Mouse (Mus musculus): ENCODE results near the gene 1520401A03Rik. TPM values are rescaled to one million over a fixed set of nuclear protein-coding genes. Genes with fewer than 3 reads are reported as not detected.
"Not testable (repeated sequence)": the region's sequence is repeated elsewhere in the genome, so short reads cannot be mapped to it uniquely, and the experiment has no call there.

The 1520401A03Rik gene
- not detected for polyA plus RNA-seq (2017; shearing (Covaris generic))

GRCm38 (mm10) chr17:23722376-23723125, at the start of gene 1520401A03Rik:
1520401A03Rik (minus strand) TSS chr17:23722783.
- no peak for ATAC-seq

- ATAC-seq: not testable (repeated sequence)
These were observed 49.6 kb upstream of the 1520401A03Rik start for GRCm38 (mm10) chr17:23772219-23772556.

- ATAC-seq: peak; percentile 99
These were observed 49.0 kb upstream of the 1520401A03Rik start, which contains the start of gene Flywch1 for GRCm38 (mm10) chr17:23771284-23772218. Flywch1 (minus strand) TSS chr17:23771602.

GRCm38 (mm10) chr17:23770896-23771283, 48.3 kb upstream of the 1520401A03Rik start:
- ATAC-seq: no peak

GRCm38 (mm10) chr17:23770493-23770892, 47.9 kb upstream of the 1520401A03Rik start:
- ATAC-seq: no peak

- no peak for ATAC-seq
These were observed 40.4 kb upstream of the 1520401A03Rik start for GRCm38 (mm10) chr17:23762976-23763375.

- ATAC-seq: no peak
These were observed 38.6 kb upstream of the 1520401A03Rik start for GRCm38 (mm10) chr17:23761155-23761554.

- ATAC-seq: no peak
These were observed 37.6 kb upstream of the 1520401A03Rik start for GRCm38 (mm10) chr17:23760231-23760630.

GRCm38 (mm10) chr17:23758801-23759200, 36.2 kb upstream of the 1520401A03Rik start:
- ATAC-seq: no peak

- no peak for ATAC-seq
These were observed 35.0 kb upstream of the 1520401A03Rik start for GRCm38 (mm10) chr17:23757581-23757980.

GRCm38 (mm10) chr17:23755689-23756088, 33.1 kb upstream of the 1520401A03Rik start:
- no peak for ATAC-seq

GRCm38 (mm10) chr17:23749400-23750191, 27.0 kb upstream of the 1520401A03Rik start:
- ATAC-seq: no peak

GRCm38 (mm10) chr17:23748631-23749391, 26.2 kb upstream of the 1520401A03Rik start:
- ATAC-seq: peak; percentile 80

GRCm38 (mm10) chr17:23748026-23748425, 25.4 kb upstream of the 1520401A03Rik start:
- ATAC-seq: no peak

GRCm38 (mm10) chr17:23747471-23747870, 24.9 kb upstream of the 1520401A03Rik start:
- no peak for ATAC-seq

- ATAC-seq: no peak
These were observed 24.2 kb upstream of the 1520401A03Rik start for GRCm38 (mm10) chr17:23746767-23747166.

GRCm38 (mm10) chr17:23746311-23746710, 23.7 kb upstream of the 1520401A03Rik start:
- ATAC-seq: peak; percentile 25

- ATAC-seq: no peak
These were observed 23.0 kb upstream of the 1520401A03Rik start, which contains the start of gene Kremen2 for GRCm38 (mm10) chr17:23745301-23746251. Kremen2 (minus strand) TSS chr17:23745833.

- no peak for ATAC-seq
These were observed 22.1 kb upstream of the 1520401A03Rik start for GRCm38 (mm10) chr17:23744651-23745050.

GRCm38 (mm10) chr17:23744076-23744475, 21.5 kb upstream of the 1520401A03Rik start:
- ATAC-seq: no peak
